Mouse (Mus musculus) T-helper 17 cell (primary cell): ENCODE measurements around the gene Edil3.

Experiments used
- in situ Hi-C, 2 experiments: fragments of 300-600 bp; cut with MboI, MseI; formaldehyde crosslinking; loops; 1 replicate in 1 of 2; 2 replicates in 1 of 2; pipeline ENCODE4 v1.15.1; 2025; ENCODE audit warnings: high pct_unique_total_duplicates in 2 of 2

The Edil3 gene

GRCm38 (mm10) chr13:89238104-89238503 is 416.8 kb downstream of the Edil3 start:
- in situ Hi-C loops: no loop called here

- in situ Hi-C loops: no loop called here
Observed at GRCm38 (mm10) chr13:89253990-89254642, 432.8 kb downstream of the Edil3 start.

DNA sequence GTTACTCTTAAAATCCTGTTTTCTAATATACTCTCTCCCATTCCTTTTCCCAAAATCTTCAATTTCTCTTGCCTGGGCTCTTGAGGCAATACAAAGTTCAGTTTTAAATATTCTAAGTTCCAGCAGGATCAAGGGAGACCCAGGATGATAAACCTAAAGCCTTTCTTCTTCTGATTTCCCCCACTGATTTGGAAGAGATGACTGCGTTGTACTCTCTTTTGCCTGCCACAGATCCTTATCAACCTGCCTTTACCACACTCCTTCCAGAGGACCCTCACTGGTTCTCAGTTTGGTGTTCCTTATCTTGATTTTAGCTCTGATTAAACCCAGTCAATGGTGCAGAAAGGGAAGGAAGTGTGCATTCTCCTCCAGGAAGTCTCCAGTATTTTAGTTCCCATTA is 435.6 kb downstream of the Edil3 start:
- in situ Hi-C loops: no loop called here

DNA sequence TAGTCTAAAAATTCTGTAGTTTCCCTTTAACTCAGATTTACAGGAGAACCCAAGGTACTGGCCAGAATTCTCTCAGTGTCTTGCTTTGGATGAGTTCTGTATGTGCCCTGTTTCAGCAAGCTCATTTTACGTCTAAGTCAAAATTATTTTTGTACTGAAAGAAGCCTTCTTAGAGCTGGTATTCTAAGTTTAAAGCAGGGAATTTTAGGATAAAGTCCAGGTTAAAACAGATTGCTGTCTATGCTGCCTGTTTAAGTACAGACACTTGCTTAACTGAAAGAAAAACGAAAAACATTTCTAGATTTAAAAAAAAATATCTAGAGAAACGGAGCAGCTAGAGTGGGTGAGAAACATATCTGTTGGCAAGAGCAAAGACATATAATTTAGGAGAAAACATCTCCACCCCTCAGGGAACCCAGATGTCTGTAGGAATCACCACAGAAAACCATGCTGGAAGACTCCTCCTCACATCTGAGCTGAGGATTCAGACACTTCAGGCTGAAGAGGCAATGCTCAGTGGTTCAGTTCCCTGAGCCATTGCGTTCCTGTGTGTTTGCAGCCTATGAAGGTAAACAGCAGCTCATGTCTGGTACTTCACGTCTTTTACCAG is 465.5 kb downstream of the Edil3 start:
- in situ Hi-C loops: no loop called here

GRCm38 (mm10) chr13:89288201-89288600 is 466.9 kb downstream of the Edil3 start:
- in situ Hi-C loops: no loop called here

GRCm38 (mm10) chr13:89321155-89321554 is 499.9 kb downstream of the Edil3 start:
- in situ Hi-C loops: no loop called here

DNA sequence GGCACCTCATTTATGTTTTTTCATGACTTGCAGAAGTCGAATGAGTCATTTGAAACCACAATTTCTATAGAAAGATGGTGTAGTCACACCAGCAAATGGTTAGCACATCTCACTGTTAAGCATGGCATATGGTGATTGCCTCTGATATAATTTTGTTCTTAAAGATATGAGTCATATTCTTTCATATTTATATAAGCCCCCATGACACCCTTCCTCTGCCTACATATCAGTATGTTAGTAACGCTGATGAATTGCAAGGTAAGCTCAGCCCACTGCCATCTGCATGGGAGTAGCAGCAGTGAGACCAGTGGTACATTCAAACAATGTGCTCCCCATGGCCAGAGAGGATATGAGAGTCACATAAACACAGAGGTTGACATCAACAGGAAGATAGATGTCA is 503.0 kb downstream of the Edil3 start:
- in situ Hi-C loops: no loop called here

DNA sequence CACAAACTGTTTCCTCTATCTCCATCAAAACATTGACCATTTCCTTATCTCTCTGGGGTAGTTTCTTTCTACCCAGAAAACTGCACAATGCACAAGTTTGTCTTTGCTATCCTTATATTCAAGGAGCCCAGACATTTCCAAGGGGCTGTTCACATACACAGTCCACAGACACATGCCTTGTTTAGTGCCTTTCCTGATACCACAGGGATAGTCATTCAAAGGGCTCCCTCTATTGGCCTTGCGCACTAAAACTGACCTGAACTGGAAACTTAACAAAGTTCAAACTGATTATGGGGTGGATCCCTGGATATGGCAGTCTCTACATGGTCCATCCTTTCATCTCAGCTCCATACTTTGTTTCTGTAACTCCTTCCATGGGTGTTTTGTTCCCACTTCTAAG is 513.2 kb downstream of the Edil3 start:
- in situ Hi-C loops: loop anchor here in 1 of 2 experiments (10.0 kb wide), 1 partner anchor 700 kb away; no protein-coding TSS in a partner anchor

DNA sequence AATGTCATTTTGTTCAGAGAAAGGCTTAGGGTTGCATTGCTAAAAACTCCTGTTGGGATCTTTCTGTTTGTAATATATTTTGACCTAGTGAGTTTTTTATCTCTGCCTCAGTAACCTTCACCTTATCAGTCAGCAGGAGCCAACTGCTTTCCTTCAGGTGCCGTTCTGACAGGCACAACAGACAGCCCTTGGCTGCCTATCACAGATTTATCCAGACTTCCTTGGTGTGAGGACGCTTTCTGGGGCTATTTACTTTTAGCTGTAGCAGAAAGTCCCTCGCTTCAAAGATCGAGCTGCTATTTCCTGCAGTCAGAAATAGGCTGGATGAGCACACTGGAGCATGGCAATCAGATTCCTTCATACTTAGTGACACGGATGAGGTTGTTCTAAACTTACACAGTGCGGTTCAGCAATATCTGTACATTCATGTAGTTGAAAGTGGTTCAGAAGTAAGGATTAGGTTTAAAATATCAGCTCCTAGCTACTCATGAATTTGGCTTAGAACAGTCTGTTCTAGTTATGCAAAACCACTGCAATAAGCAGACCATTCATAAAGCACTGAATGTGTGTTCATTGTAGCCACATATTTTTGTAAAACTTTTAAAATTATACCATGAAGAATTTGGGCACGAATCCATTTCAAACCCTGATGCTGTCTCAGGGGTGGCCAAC is 514.8 kb downstream of the Edil3 start:
- in situ Hi-C loops: loop anchor here (5.0 to 10.0 kb wide), 2 partner anchors 206 to 699 kb away; no protein-coding TSS in a partner anchor

DNA sequence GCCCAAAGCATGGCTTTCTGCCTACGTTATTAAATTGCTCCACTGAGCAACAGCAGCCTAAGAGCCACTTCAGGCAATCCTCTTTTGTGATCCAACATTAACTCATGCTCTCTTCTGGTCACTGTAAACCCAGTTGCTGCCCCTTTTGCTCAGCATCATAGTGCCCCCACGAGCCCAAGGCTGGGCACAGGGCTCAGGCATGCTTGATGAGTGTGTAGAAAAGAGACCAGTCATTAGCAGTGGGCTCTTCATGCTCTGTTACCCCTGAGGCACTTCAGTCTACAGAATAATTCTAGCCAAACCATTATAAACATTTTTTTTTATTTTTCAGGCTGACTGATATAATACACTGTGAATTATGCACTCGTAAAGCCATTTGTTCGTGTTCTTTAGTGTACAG is 517.8 kb downstream of the Edil3 start:
- in situ Hi-C loops: loop anchor here (5.0 to 10.0 kb wide), 2 partner anchors 203 to 696 kb away; no protein-coding TSS in a partner anchor

GRCm38 (mm10) chr13:89339776-89340175 is 518.5 kb downstream of the Edil3 start:
- in situ Hi-C loops: loop anchor here (5.0 to 10.0 kb wide), 2 partner anchors 203 to 695 kb away; no protein-coding TSS in a partner anchor

- in situ Hi-C loops: loop anchor here in 1 of 2 experiments (10.0 kb wide), 2 partner anchors 60 to 1880 kb away; no protein-coding TSS in a partner anchor
Observed at GRCm38 (mm10) chr13:89355234-89355633, 534.0 kb downstream of the Edil3 start.

DNA sequence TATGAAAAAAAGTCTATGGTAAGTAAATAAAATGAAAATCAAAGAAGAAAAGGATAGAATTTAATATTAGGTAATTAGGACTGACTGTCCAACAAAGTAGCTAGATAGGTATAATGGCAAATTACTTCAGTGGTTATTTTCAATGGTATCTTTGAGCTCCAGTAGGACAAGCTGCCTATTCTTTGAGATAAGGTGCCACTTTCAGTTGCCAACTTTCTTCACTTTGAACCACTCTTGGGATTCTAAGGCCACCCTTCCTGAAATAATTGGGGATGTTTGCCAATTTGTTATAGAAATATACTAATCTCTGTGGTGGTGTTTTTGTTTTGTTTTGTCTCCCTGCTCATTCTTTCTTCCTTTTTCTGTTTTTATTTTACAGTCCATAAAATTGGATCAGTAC is 537.1 kb downstream of the Edil3 start:
- in situ Hi-C loops: loop anchor here in 1 of 2 experiments (10.0 kb wide), 2 partner anchors 64 to 1876 kb away; no protein-coding TSS in a partner anchor

GRCm38 (mm10) chr13:89362274-89362673 is 541.0 kb downstream of the Edil3 start:
- in situ Hi-C loops: no loop called here

- in situ Hi-C loops: no loop called here
Observed at GRCm38 (mm10) chr13:89371253-89371652, 550.0 kb downstream of the Edil3 start.

DNA sequence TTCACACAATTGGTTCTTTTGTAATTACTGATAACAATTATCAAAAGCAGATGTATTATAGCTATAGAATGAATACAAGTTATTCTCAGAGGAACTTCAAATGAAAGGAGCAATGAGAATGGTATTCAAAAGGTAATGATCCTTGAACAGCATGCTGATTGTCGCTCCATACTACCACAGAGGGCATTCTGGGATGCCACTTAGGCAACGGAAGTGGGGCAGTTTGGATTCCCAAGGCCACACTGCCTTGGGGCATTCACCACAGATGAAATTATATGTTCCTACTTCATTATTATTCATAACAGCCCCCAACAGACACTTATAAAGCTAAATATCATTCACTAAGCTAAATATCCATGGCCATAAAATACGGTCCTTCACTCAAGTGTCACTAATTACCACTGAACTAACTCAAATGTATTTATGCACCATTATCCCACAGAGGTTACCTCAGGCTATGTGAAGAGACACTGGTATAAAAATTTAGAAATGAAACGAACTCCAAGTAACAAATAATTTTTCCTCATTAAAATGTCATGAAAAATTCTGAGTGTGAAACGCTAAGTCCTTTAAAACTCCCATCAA is 550.5 kb downstream of the Edil3 start:
- in situ Hi-C loops: no loop called here
